Mouse (Mus musculus) forebrain, embryonic 16.5 days (tissue): ENCODE data around the gene Dcp1a. TPM values are rescaled to one million over a fixed set of nuclear protein-coding genes. Genes with fewer than 3 reads are reported as not detected.
"Not testable (repeated sequence)": the region's sequence is repeated elsewhere in the genome, so short reads cannot be mapped to it uniquely, and the experiment has no call there.

ENCODE experiments used
- ATAC-seq: fragments of 200-750 bp; cut with Nextera tagmentation; 2 replicates; pipeline ENCODE4 v1.8.0; 2017; ENCODE audit warnings: mild to moderate bottlenecking, moderate library complexity
- H3K27ac ChIP-seq: fragments of 300-500 bp; sonication (generic); 2 replicates; pipeline ENCODE4 v1.5.1; 2014; ENCODE audit warnings: low read length, control low read depth
- H3K27me3 ChIP-seq: fragments of 300-500 bp; sonication (generic); replicated peaks from 2 replicates; pipeline ENCODE4 v1.6.1; 2014; ENCODE audit warnings: low read length; ENCODE audit not compliant: control insufficient read depth, insufficient read depth
- H3K36me3 ChIP-seq: fragments of 300-500 bp; sonication (generic); 2 replicates; pipeline ENCODE4 v1.6.1; 2014; ENCODE audit not compliant: control insufficient read depth, insufficient read depth
- H3K4me1 ChIP-seq: fragments of 300-500 bp; sonication (generic); replicated peaks from 2 replicates; pipeline ENCODE4 v1.6.1; 2014; ENCODE audit warnings: low read length; ENCODE audit not compliant: control insufficient read depth, insufficient read depth
- H3K4me2 ChIP-seq: fragments of 300-500 bp; sonication (generic); 2 replicates; pipeline ENCODE4 v1.6.1; 2014; ENCODE audit warnings: mild to moderate bottlenecking, low read length, control low read depth
- H3K4me3 ChIP-seq: fragments of 300-500 bp; sonication (generic); replicated peaks from 2 replicates; pipeline ENCODE4 v1.5.1; 2014; ENCODE audit warnings: mild to moderate bottlenecking, low read length, control low read depth
- H3K9ac ChIP-seq: fragments of 300-500 bp; sonication (generic); replicated peaks from 2 replicates; pipeline ENCODE4 v1.6.1; 2014; ENCODE audit warnings: low read depth, low read length, control low read depth
- H3K9me3 ChIP-seq: fragments of 300-500 bp; sonication (generic); 2 replicates; pipeline ENCODE4 v1.6.1; 2016; ENCODE audit warnings: low read length; ENCODE audit not compliant: control insufficient read depth
- WGBS: fragments of 180-500 bp; shearing (Covaris S2); extraction: QIAGEN DNeasy Blood & Tissue Kit; methylation state at CpG from one replicate; pipeline ENCODE4 v1.1.7; 2014; 5-methylcytosine and 5-hydroxymethylcytosine counted together
- polyA plus RNA-seq: library from polyadenylated mRNA; unstranded; fragments of >200 nt; fragmentation: Nextera tagmentation; extraction: Ambion mirVana; gene quantifications from 2 replicates; pipeline ENCODE4 v1.2.1, GENCODE M21; 2015

Dcp1a gene
- polyA plus RNA-seq, 1 experiment from 2014 or later = 23.1 TPM

- Histone ChIP-seq H3K36me3 (no peaks in the 10 kb centered on the region), H3K4me3 (no peak overlapping the region), H3K9me3 (no peaks in the 10 kb centered on the region), H3K4me2 (no peak overlapping the region), H3K4me1 (peaks cover 7% of the 10 kb centered on the region; the same call in 1 of the 2 replicates), H3K9ac (no peak overlapping the region), H3K27ac (0 out of 2 replicates have a peak overlapping the region, but pooled peaks have one; percentile 32), H3K27me3 (no peaks in the 10 kb centered on the region)
- no peak for ATAC-seq
- WGBS = 48% methylated on average over 5 of the region's 5 CpGs
Measured at GRCm38 (mm10) chr14:30531431-30531830, 52.1 kb downstream of the Dcp1a start.

- Histone ChIP-seq H3K27me3 (no peaks in the 10 kb centered on the region), H3K36me3 (no peaks in the 10 kb centered on the region), H3K4me2 (no peak overlapping the region), H3K9ac (no peak overlapping the region), H3K27ac (no peak overlapping the region), H3K4me1 (peaks cover 7% of the 10 kb centered on the region; the same call in 1 of the 2 replicates), H3K9me3 (no peaks in the 10 kb centered on the region), H3K4me3 (no peak overlapping the region)
- ATAC-seq = no peak
- WGBS = 90% methylated on average over 6 of the region's 6 CpGs
Measured at GRCm38 (mm10) chr14:30531896-30532295, 52.6 kb downstream of the Dcp1a start.

GRCm38 (mm10) chr14:30533780-30534450 is 54.6 kb downstream of the Dcp1a start:
- WGBS = 78% methylated on average over 6 of the region's 6 CpGs
- no peaks in the 10 kb centered on the region for H3K36me3 ChIP-seq
- H3K9me3 ChIP-seq = no peaks in the 10 kb centered on the region
- H3K4me3 ChIP-seq = no peak overlapping the region
- no peak overlapping the region for H3K9ac ChIP-seq
- H3K4me1 ChIP-seq = peaks cover 7% of the 10 kb centered on the region; the same call in 1 of the 2 replicates
- no peak for ATAC-seq
- no peak overlapping the region for H3K27ac ChIP-seq
- H3K4me2 ChIP-seq = no peak overlapping the region
- H3K27me3 ChIP-seq = no peaks in the 10 kb centered on the region

GRCm38 (mm10) chr14:30541541-30541940 is 62.2 kb downstream of the Dcp1a start:
- WGBS = 51% methylated on average over 10 of the region's 10 CpGs
- ATAC-seq = peak; percentile 92
- Histone ChIP-seq H3K9ac (no peak overlapping the region), H3K4me2 (no peak overlapping the region), H3K9me3 (no peaks in the 10 kb centered on the region), H3K4me3 (no peak overlapping the region), H3K4me1 (peaks cover 4% of the 10 kb centered on the region), H3K27ac (peak overlapping the region; percentile 3; the same call in 1 of the 2 replicates), H3K36me3 (no peaks in the 10 kb centered on the region), H3K27me3 (no peaks in the 10 kb centered on the region)

- H3K27ac ChIP-seq, H3K27me3 ChIP-seq, H3K36me3 ChIP-seq, ATAC-seq, H3K4me3 ChIP-seq, H3K9ac ChIP-seq, H3K4me1 ChIP-seq, H3K4me2 ChIP-seq, H3K9me3 ChIP-seq: not testable (repeated sequence)
- WGBS = 73% methylated on average over 5 of the region's 5 CpGs
Measured at GRCm38 (mm10) chr14:30543331-30543730, 64.0 kb downstream of the Dcp1a start.

- H3K4me2 ChIP-seq = peak within 1 kb of the TSS; percentile 82
- H3K4me3 ChIP-seq = peak within 1 kb of the TSS; percentile 89
- no peaks in the 10 kb centered on the region for H3K36me3 ChIP-seq
- peak within 1 kb of the TSS; percentile 93 for H3K27ac ChIP-seq
- H3K4me1 ChIP-seq = peaks cover 32% of the 10 kb centered on the region
- WGBS = 20% methylated on average over 8 of the region's 8 CpGs
- ATAC-seq = peak; percentile 19
- no peaks in the 10 kb centered on the region for H3K27me3 ChIP-seq
- peak within 1 kb of the TSS; percentile 95 for H3K9ac ChIP-seq
- no peaks in the 10 kb centered on the region for H3K9me3 ChIP-seq
Measured at GRCm38 (mm10) chr14:30548131-30548720, 68.9 kb downstream of the Dcp1a start, which contains the start of gene Tkt. Gene Tkt (plus strand): TSS chr14:30548359.

GRCm38 (mm10) chr14:30548965-30549776 is 69.8 kb downstream of the Dcp1a start:
- peak overlapping the region; percentile 89 for H3K4me3 ChIP-seq
- H3K27ac ChIP-seq = peak overlapping the region; percentile 93
- peak overlapping the region; percentile 82 for H3K4me2 ChIP-seq
- ATAC-seq = peak; percentile 91
- WGBS = under 1% methylated on average over 69 of the region's 69 CpGs
- H3K9me3 ChIP-seq = no peaks in the 10 kb centered on the region
- peak overlapping the region; percentile 95 for H3K9ac ChIP-seq
- H3K36me3 ChIP-seq = no peaks in the 10 kb centered on the region
- H3K4me1 ChIP-seq = peaks cover 33% of the 10 kb centered on the region
- no peaks in the 10 kb centered on the region for H3K27me3 ChIP-seq

GRCm38 (mm10) chr14:30549777-30550149 is 70.4 kb downstream of the Dcp1a start:
- no peaks in the 10 kb centered on the region for H3K36me3 ChIP-seq
- H3K27ac ChIP-seq = peak overlapping the region; percentile 93
- H3K4me1 ChIP-seq = peaks cover 33% of the 10 kb centered on the region
- H3K9me3 ChIP-seq = no peaks in the 10 kb centered on the region
- H3K9ac ChIP-seq = peak overlapping the region; percentile 95
- WGBS = 0% methylated on average over 10 of the region's 10 CpGs
- no peaks in the 10 kb centered on the region for H3K27me3 ChIP-seq
- H3K4me2 ChIP-seq = peak overlapping the region; percentile 82
- peak; percentile 42 for ATAC-seq
- peak overlapping the region; percentile 89 for H3K4me3 ChIP-seq
